Mouse (Mus musculus) cerebral cortex, adult 2 months (tissue): ENCODE data around the gene Slc15a4.

Source experiments
- WGBS: fragments of 180-500 bp; shearing (Covaris S2); methylation state at CpG from one replicate; pipeline ENCODE4 v1.1.7; 2018; 5-methylcytosine and 5-hydroxymethylcytosine counted together

Slc15a4 gene

GRCm38 (mm10) chr5:127632167-127633145 is at the start of gene Slc15a4, which contains the start of gene Glt1d1:
Slc15a4 (minus strand) TSS chr5:127632897.
Glt1d1 (plus strand) TSS chr5:127632262.
- under 1% methylated on average over 60 of the region's 62 CpGs for WGBS

DNA sequence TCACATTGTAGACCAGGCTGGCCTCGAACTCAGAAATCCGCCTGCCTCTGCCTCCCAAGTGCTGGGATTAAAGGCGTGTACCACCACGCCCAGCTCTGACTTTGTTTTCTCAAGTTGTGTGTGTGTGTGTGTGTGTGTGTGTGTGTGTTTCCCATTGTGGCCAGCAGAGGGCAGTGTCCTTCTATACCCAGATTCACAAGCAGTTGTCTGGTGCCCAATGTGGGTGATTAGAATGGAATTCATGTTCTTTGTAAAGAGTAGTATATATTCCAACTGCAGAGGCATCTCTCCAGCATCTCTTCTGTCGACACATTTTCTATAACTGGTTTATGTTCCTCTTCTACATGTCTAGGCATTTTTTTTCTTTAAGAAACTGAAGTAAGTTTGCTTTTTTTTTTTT is 45.8 kb upstream of the Slc15a4 start:
- WGBS: 89% methylated on average over 5 of the region's 5 CpGs

- WGBS: over 99% methylated on average over 2 of the region's 2 CpGs
These were observed 44.9 kb upstream of the Slc15a4 start for GRCm38 (mm10) chr5:127677561-127677960.

DNA sequence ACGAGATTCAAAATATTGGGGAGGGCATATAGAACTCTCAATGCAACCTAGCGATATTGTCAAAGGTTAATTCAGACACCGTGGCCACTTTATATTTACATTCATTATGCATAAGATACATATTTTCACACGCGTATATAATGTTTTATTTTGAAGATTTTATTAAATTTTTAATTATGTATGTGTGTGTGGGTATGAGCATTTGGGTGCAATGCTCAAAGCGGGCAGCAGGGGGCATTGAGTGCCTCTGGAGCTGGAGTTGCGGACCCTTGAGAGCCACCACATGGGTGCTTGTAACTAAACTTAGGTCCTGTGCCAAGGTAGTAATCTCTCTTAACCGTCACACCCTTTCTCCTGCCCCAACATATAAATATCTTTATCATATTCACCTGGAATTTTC is 41.2 kb upstream of the Slc15a4 start:
- 97% methylated on average over 8 of the region's 8 CpGs for WGBS

DNA sequence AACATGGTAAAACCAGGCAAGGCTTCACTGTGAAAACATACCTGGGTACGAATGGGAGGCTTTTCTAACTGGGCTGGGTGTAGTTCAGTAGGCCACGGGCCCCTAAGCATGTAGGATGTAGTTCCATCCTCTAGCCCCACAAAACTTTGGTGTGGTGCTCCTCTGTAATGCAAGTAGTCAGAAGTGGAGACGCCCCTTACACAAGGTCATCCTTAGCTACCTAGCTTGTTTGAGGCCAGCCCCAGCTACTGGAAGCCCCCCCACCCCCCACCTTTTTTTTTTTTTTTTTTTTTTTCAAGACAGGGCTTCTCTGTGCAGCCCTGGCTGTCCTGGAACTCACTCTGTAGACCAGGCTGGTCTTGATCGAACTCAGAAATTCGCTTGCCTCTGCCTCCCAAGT is 28.3 kb upstream of the Slc15a4 start:
- 93% methylated on average over 5 of the region's 5 CpGs for WGBS

DNA sequence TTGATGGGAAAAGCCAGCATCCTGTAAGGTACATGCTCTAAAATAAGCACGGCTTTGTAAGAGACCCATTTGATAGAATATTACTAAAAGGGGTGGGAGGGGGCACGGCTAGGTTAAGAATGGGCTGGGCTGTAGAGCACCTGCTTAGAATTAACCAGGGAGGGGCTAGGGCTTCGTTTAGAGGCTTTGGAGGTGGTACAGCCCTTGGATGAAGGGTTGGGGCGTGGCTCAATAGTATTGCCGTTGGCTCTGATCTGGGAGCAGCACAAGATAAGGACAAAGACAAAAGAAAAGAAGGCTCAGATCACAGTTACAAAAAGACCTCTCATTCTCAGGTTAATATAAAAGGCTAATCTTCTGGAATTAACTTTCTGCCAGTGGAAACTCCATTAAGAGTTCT is 27.6 kb upstream of the Slc15a4 start:
- 62% methylated on average over 5 of the region's 5 CpGs for WGBS

DNA sequence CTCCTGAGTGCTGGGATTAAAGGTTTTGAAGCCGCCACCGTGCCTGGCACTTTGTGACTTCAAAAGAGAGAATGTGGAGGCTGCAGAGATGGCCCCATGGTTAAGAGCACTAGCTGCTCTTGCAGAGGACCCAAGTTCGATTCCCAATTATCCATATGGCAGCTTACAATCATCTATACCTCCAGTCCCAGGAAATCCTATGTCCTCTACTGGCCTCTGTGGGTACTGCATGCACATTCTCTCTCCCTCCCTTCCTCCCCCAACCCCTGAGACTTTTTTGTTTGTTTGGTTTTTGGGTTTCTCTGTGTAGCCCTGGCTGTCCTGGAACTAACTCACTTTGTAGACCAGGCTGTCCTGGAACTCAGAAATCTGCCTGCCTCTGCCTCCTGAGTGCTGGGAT is 26.6 kb upstream of the Slc15a4 start:
- 89% methylated on average over 3 of the region's 3 CpGs for WGBS

DNA sequence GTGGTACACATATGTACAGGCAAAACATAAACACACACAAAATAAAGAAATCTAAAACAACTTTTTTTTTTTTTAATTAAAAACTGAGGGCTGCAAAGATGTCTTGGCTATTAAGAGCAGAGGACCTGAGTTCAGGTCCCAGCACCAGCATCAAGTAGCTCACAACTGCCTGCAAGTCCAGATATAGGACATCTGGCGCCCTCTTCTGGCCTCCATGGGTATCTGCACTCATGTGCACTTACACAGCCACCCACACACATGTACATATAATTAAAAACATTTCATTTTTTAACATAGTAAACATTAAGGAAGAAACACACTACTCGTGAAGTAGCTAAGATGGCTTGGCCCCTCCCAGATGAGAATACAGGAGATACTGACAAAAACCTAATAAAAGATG is 25.6 kb upstream of the Slc15a4 start:
- WGBS: 80% methylated on average over 2 of the region's 2 CpGs

- 69% methylated on average over 6 of the region's 6 CpGs for WGBS
These were observed 15.3 kb upstream of the Slc15a4 start for GRCm38 (mm10) chr5:127648046-127648445.

- 80% methylated on average over 15 of the region's 15 CpGs for WGBS
These were observed 8.7 kb upstream of the Slc15a4 start for GRCm38 (mm10) chr5:127641185-127641958.

DNA sequence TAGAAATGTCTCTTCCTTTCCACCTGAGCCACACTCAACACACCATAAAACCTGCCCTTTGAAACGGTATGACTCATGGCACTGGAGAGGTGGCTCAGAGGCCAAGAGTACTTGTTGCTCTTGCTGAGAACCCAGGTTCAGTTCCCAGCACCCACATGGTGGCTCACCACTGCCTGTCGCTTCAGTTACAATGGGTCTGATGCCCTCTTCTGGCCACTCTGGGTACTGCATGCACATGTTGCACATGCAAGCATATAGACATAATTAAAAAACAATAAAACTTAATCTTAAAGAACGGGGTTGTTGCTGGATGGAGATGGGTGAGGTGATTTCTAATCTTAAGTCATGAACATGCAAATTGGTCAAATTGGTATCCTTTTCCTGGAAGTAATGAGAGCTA is 7.7 kb upstream of the Slc15a4 start:
- WGBS: 94% methylated on average over 3 of the region's 3 CpGs

GRCm38 (mm10) chr5:127639635-127640034 is 6.9 kb upstream of the Slc15a4 start:
- 90% methylated on average over 13 of the region's 13 CpGs for WGBS

DNA sequence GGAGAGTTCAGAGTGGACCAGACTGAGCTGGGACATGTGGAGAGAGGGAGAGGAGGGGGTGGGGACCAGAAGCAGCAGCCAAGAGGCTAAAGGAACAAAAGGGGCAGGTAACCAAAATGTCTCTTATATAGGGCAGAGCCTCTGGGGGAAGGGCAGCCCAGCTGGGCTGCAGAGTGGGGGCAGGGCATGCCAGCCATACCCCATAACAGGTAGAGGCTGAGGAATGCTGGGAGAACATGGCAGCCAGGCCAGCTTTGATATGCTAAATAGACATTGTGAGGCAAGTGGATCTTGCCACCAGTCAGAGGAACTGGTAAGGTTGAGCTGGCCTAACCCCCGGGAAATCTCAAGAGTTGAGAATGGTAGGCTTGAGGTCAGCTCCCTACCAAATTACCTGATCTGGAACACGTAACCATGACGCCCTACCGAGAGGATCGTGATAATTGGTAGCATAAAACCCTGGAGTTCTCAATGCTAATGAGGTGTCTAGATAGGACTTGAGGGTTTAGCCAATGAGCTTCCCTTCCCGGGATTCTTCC is 6.4 kb upstream of the Slc15a4 start:
- WGBS: 91% methylated on average over 6 of the region's 6 CpGs

DNA sequence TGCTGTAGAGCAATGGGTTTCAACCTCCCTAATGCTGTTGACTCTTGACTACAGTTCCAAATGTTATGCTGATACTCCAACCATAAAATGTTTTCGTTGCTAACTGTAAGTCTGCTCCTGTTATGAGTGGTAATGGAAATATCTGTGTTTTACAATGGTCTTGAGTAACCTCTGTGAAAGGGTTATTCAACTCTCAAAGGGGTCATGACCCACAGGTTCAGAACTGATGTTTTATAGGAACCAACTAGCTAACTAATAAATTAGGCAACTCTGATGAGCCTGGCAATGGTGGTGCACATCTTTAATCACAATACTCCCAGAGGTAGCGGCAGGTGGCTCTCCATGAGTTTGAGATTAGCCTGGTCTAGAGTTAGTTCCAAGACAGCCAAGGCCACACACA is 5.5 kb upstream of the Slc15a4 start:
- 84% methylated on average over 2 of the region's 2 CpGs for WGBS

GRCm38 (mm10) chr5:127637622-127638021 is 4.9 kb upstream of the Slc15a4 start:
- 81% methylated on average over 4 of the region's 4 CpGs for WGBS

DNA sequence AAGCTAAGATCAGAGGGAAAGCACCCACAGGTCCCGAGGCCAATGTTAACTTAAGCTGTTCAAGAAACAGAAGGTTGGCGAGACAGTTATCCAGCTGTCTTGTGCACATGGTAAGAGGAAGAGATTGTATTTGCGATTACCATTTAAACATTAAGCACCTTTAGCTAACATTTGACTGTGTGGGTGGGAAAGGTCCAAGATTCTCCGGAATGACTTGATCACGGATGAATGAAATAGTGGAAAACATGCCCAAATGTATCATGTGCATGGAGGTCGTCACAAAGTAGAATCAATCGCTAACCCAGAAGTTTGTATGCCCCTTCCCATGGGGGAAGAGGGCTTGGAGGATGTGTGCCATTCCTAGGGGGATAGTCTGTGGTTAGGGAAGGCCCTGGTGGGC is 969 bp upstream of the Slc15a4 start:
- WGBS: 87% methylated on average over 7 of the region's 7 CpGs

DNA sequence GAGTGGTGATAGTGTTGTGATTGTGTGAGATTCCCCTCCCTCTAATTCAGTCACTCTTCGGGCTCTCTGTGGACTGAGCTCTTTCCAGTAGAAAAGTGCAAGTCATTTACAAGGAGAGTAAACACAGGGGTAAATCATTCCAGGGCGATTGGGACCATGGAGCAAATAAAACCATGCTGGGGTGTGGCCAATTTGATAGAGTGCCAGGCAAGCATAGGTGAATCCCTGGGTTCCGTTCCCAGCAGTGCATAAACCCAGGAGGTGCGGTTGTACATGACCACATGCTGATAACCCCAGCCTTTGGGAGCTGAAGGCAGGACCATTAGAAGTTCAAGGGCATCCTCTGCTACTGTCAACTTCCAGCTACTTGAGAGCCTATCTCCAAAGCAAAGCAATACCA is 491 bp upstream of the Slc15a4 start:
- 37% methylated on average over 4 of the region's 4 CpGs for WGBS

DNA sequence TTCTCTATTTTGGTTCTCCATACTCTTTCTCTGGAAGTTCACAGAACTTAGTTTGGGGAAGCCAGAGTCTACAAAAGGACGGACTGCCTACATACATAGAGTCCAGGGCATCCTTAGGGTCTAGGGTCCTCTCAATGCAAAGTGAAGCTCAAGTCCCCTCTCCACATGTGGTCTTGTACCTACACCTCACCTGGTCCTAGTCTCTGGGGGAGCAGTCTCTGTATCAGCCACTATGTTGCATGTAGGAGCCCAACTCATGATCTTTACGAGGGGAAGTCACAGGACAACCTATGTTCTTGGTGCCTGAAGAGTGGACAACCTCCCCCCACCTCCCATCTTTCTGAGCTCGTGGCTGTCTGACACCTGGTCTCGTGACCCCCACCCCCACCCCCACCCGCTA is 1.0 kb downstream of the Slc15a4 start:
- WGBS: 13% methylated on average over 5 of the region's 5 CpGs

DNA sequence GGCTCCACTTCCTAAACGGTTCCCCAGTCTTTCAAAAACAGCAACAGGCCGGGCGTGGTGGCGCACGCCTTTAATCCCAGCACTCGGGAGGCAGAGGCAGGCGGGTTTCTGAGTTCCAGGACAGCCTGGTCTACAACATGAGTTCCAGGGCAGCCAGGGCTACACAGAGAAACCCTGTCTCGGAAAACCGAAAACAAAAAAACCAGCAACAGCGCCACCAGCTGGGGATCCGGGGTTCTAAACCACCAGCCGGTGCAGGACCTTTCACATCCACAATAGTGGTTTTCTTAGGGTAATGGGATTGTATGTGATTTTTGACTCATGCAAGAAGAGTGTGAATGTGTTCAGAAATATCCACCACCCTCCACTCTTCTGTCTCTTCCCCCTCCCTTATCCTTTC is 5.5 kb downstream of the Slc15a4 start:
- WGBS: 87% methylated on average over 12 of the region's 12 CpGs

GRCm38 (mm10) chr5:127624427-127625213 is 8.1 kb downstream of the Slc15a4 start:
- WGBS: 75% methylated on average over 10 of the region's 10 CpGs

- 81% methylated on average over 10 of the region's 10 CpGs for WGBS
These were observed 11.6 kb downstream of the Slc15a4 start for GRCm38 (mm10) chr5:127621108-127621507.

DNA sequence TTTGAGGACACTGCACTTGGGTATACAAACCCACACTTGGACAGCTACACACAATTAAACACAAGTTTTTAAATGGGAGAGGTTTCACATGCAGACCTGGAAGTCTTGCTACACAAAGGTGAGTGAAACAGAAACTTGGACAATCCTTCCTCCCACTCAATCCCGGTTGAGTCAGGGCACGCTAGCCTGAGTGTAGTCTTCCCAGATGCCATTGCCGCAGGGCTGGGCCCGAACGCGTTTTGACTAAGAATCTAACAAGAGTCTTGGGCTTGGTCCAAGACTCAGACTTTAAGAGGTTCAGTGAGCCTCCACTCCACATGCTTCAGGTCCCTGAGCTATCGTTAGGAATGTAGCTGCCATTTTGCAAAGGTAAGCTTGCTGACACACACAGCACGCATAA is 12.3 kb downstream of the Slc15a4 start:
- WGBS: 73% methylated on average over 8 of the region's 8 CpGs
